Mouse (Mus musculus) midbrain, embryonic 10.5 days (tissue): ENCODE results near the gene Rfx5. TPM values are rescaled to one million over a fixed set of nuclear protein-coding genes. Genes with fewer than 3 reads are reported as not detected.
"Not testable (repeated sequence)": the region's sequence is repeated elsewhere in the genome, so short reads cannot be mapped to it uniquely, and the experiment has no call there.

Experiments used
- DNase-seq: peaks from one replicate; pipeline ENCODE4 v3.0.0-alpha.2; 2017; ENCODE audit warnings: low spot score
- H3K27ac ChIP-seq: fragments of 300-500 bp; sonication (generic); replicated peaks from 2 replicates; pipeline ENCODE4 v1.5.1; 2016; ENCODE audit warnings: mild to moderate bottlenecking
- H3K27me3 ChIP-seq: fragments of 300-500 bp; sonication (generic); 2 replicates; pipeline ENCODE4 v1.6.1; 2016; ENCODE audit warnings: low read depth, mild to moderate bottlenecking; ENCODE audit not compliant: poor library complexity, severe bottlenecking
- H3K36me3 ChIP-seq: fragments of 300-500 bp; sonication (generic); 2 replicates; pipeline ENCODE4 v1.6.1; 2016; ENCODE audit warnings: mild to moderate bottlenecking, moderate library complexity
- H3K4me1 ChIP-seq: fragments of 300-500 bp; sonication (generic); 2 replicates; pipeline ENCODE4 v1.6.1; 2016
- H3K4me3 ChIP-seq: fragments of 300-500 bp; sonication (generic); 2 replicates; pipeline ENCODE4 v1.5.1; 2016; ENCODE audit warnings: mild to moderate bottlenecking, moderate library complexity
- H3K9me3 ChIP-seq: fragments of 300-500 bp; sonication (generic); replicated peaks from 2 replicates; pipeline ENCODE4 v1.6.1; 2016; ENCODE audit warnings: mild to moderate bottlenecking
- WGBS: fragments of 180-500 bp; shearing (Covaris S2); methylation state at CpG from one replicate; pipeline ENCODE4 v1.1.7; 2016; 5-methylcytosine and 5-hydroxymethylcytosine counted together
- polyA plus RNA-seq: library from polyadenylated mRNA; unstranded; fragments of >200 nt; fragmentation: Nextera tagmentation; extraction: Ambion mirVana; gene quantifications from 2 replicates; pipeline ENCODE4 v1.2.1, GENCODE M21; 2016

Gene Rfx5
- polyA plus RNA-seq, 1 experiment from 2014 or later, result 4.9 TPM

- H3K4me3 ChIP-seq, result not testable (repeated sequence)
- 23% methylated on average over 4 of the region's 4 CpGs for WGBS
Observed at GRCm38 (mm10) chr3:94943706-94944105, 10.2 kb upstream of the Rfx5 start.

GRCm38 (mm10) chr3:94948066-94948614 is 5.7 kb upstream of the Rfx5 start:
- H3K4me3 ChIP-seq, result no peak overlapping the region
- 0 out of 2 replicates have a peak, but pooled peaks cover 7% of the 10 kb centered on the region for H3K27me3 ChIP-seq
- H3K36me3 ChIP-seq, result no peaks in the 10 kb centered on the region
- no peaks in the 10 kb centered on the region for H3K9me3 ChIP-seq
- H3K4me1 ChIP-seq, result peaks cover 6% of the 10 kb centered on the region
- WGBS, result 75% methylated on average over 3 of the region's 3 CpGs
- H3K27ac ChIP-seq, result no peak overlapping the region
- DNase-seq, result no peak

More at GRCm38 (mm10) chr3:94943706-94944105, 10.2 kb upstream of the Rfx5 start:
- H3K4me1 ChIP-seq, H3K36me3 ChIP-seq, H3K27ac ChIP-seq, H3K27me3 ChIP-seq, DNase-seq, H3K9me3 ChIP-seq: not testable (repeated sequence)

GRCm38 (mm10) chr3:94949645-94950044 is 4.2 kb upstream of the Rfx5 start:
- Histone ChIP-seq H3K4me3 (no peak overlapping the region), H3K4me1 (peaks cover 12% of the 10 kb centered on the region), H3K36me3 (no peaks in the 10 kb centered on the region), H3K27ac (no peak overlapping the region), H3K9me3 (no peaks in the 10 kb centered on the region), H3K27me3 (0 out of 2 replicates have a peak, but pooled peaks cover 7% of the 10 kb centered on the region)
- WGBS, result 90% methylated on average over 3 of the region's 3 CpGs
- DNase-seq, result no peak

- H3K4me1 ChIP-seq, result peaks cover 21% of the 10 kb centered on the region
- H3K27ac ChIP-seq, result no peak overlapping the region
- DNase-seq, result no peak
- H3K4me3 ChIP-seq, result peak overlapping the region; percentile 83
- 0 out of 2 replicates have a peak, but pooled peaks cover 7% of the 10 kb centered on the region for H3K27me3 ChIP-seq
- WGBS, result 71% methylated on average over 5 of the region's 5 CpGs
- H3K9me3 ChIP-seq, result no peaks in the 10 kb centered on the region
- peaks cover 27% of the 10 kb centered on the region for H3K36me3 ChIP-seq
Observed at GRCm38 (mm10) chr3:94952806-94953205, 1.1 kb upstream of the Rfx5 start.

GRCm38 (mm10) chr3:94953384-94953763 is 501 bp upstream of the Rfx5 start:
- no peak for DNase-seq
- 21% methylated on average over 9 of the region's 9 CpGs for WGBS

GRCm38 (mm10) chr3:94958295-94958694 is 4.4 kb downstream of the Rfx5 start:
- no peak overlapping the region for H3K27ac ChIP-seq
- no peaks in the 10 kb centered on the region for H3K9me3 ChIP-seq
- H3K36me3 ChIP-seq, result peaks cover 41% of the 10 kb centered on the region
- no peak for DNase-seq
- H3K4me3 ChIP-seq, result no peak overlapping the region
- WGBS, result 94% methylated on average over 8 of the region's 8 CpGs
- peaks cover 17% of the 10 kb centered on the region for H3K4me1 ChIP-seq
- no peaks in the 10 kb centered on the region for H3K27me3 ChIP-seq

More at GRCm38 (mm10) chr3:94953384-94953763, 501 bp upstream of the Rfx5 start:
- Histone ChIP-seq H3K4me1 (peaks cover 21% of the 10 kb centered on the region), H3K27ac (peak overlapping the region; percentile 98), H3K36me3 (peaks cover 32% of the 10 kb centered on the region), H3K9me3 (no peaks in the 10 kb centered on the region), H3K4me3 (peak overlapping the region; percentile 83), H3K27me3 (0 out of 2 replicates have a peak, but pooled peaks cover 7% of the 10 kb centered on the region)

- Histone ChIP-seq H3K4me1 (peaks cover 9% of the 10 kb centered on the region), H3K27me3 (no peaks in the 10 kb centered on the region), H3K27ac (no peak overlapping the region), H3K36me3 (peaks cover 41% of the 10 kb centered on the region), H3K9me3 (no peaks in the 10 kb centered on the region), H3K4me3 (no peak overlapping the region)
- DNase-seq, result no peak
- 61% methylated on average over 8 of the region's 8 CpGs for WGBS
Observed at GRCm38 (mm10) chr3:94959871-94960270, 6.0 kb downstream of the Rfx5 start.

GRCm38 (mm10) chr3:94960322-94960721 is 6.4 kb downstream of the Rfx5 start:
- no peak overlapping the region for H3K27ac ChIP-seq
- peaks cover 4% of the 10 kb centered on the region for H3K4me1 ChIP-seq
- 59% methylated on average over 5 of the region's 5 CpGs for WGBS
- H3K27me3 ChIP-seq, result no peaks in the 10 kb centered on the region
- H3K4me3 ChIP-seq, result no peak overlapping the region
- peaks cover 39% of the 10 kb centered on the region for H3K36me3 ChIP-seq
- no peak for DNase-seq
- no peaks in the 10 kb centered on the region for H3K9me3 ChIP-seq

GRCm38 (mm10) chr3:94964989-94965388 is 11.1 kb downstream of the Rfx5 start:
- WGBS, result 89% methylated on average over 1 of the region's 1 CpGs
- Histone ChIP-seq H3K4me1 (no peaks in the 10 kb centered on the region), H3K36me3 (no peaks in the 10 kb centered on the region), H3K27ac (no peak overlapping the region), H3K9me3 (no peaks in the 10 kb centered on the region), H3K27me3 (no peaks in the 10 kb centered on the region), H3K4me3 (no peak overlapping the region)
- DNase-seq, result no peak

- Histone ChIP-seq H3K27me3 (no peaks in the 10 kb centered on the region), H3K9me3 (no peaks in the 10 kb centered on the region), H3K27ac (no peak overlapping the region), H3K36me3 (no peaks in the 10 kb centered on the region), H3K4me1 (no peaks in the 10 kb centered on the region), H3K4me3 (no peak overlapping the region)
- WGBS, result 73% methylated on average over 1 of the region's 1 CpGs
- DNase-seq, result no peak
Observed at GRCm38 (mm10) chr3:94965878-94966277, 12.0 kb downstream of the Rfx5 start.

GRCm38 (mm10) chr3:94972552-94972951 is 18.7 kb downstream of the Rfx5 start:
- Histone ChIP-seq H3K36me3 (peaks cover 6% of the 10 kb centered on the region), H3K27ac (no peak overlapping the region), H3K27me3 (no peaks in the 10 kb centered on the region), H3K4me3 (no peak overlapping the region), H3K9me3 (no peaks in the 10 kb centered on the region), H3K4me1 (peaks cover 21% of the 10 kb centered on the region)
- DNase-seq, result no peak
- WGBS, result 77% methylated on average over 3 of the region's 3 CpGs

GRCm38 (mm10) chr3:94973620-94974019 is 19.7 kb downstream of the Rfx5 start:
- peak overlapping the region; percentile 97; the same call in 1 of the 2 replicates for H3K27ac ChIP-seq
- peaks cover 12% of the 10 kb centered on the region for H3K36me3 ChIP-seq
- WGBS, result 75% methylated on average over 5 of the region's 5 CpGs

GRCm38 (mm10) chr3:94974026-94974527 is 20.2 kb downstream of the Rfx5 start:
- no peaks in the 10 kb centered on the region for H3K9me3 ChIP-seq
- H3K4me3 ChIP-seq, result peak overlapping the region; percentile 93
- 20% methylated on average over 9 of the region's 9 CpGs for WGBS
- H3K27ac ChIP-seq, result peak overlapping the region; percentile 97
- H3K27me3 ChIP-seq, result no peaks in the 10 kb centered on the region
- H3K36me3 ChIP-seq, result peaks cover 14% of the 10 kb centered on the region
- peaks cover 21% of the 10 kb centered on the region for H3K4me1 ChIP-seq
- no peak for DNase-seq

More at GRCm38 (mm10) chr3:94973620-94974019, 19.7 kb downstream of the Rfx5 start:
- no peaks in the 10 kb centered on the region for H3K9me3 ChIP-seq
- H3K4me3 ChIP-seq, result peak overlapping the region; percentile 93
- peaks cover 21% of the 10 kb centered on the region for H3K4me1 ChIP-seq
- DNase-seq, result no peak
- no peaks in the 10 kb centered on the region for H3K27me3 ChIP-seq
